Mouse (Mus musculus): ENCODE results near the gene Treml2. TPM values are rescaled to one million over a fixed set of nuclear protein-coding genes. Genes with fewer than 3 reads are reported as not detected.

The Treml2 gene
- 0.10 TPM in 1 of 2 replicates, not detected in the other for polyA plus RNA-seq (2015; fragmentation: Nextera tagmentation; extraction: Ambion mirVana)

DNA sequence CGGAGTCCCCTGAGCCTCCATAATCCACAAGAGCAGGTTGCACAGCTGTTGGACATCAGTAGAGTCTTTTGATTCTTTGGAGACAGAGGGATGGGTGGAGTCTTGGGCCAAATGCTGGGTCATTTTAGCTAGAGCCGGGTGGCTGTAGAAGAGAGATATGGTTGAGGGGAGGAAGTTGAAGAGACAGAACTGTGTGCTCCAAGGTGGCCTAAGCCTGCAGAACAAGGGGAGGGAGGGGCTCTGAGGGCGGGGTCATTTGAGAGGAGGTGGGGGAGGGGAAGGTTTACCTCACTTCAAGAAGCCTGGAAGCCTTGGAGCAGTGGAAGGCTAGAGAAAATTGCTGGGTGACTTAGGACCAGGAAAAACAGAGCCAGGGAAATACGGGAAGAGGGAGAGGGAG lies at the start of gene Treml2:
Gene Treml2, plus strand, starts transcription at position 296 of the 400 bp plus-strand sequence.
- Histone ChIP-seq H3K9me3 (ENCODE audit: control insufficient read depth, low read length) (no peaks in the 10 kb centered on the region), H3K4me3 (replicated peaks; ENCODE audit: low read length) (no peak within 1 kb of the TSS), H3K9ac (replicated peaks; ENCODE audit: low read depth, low read length) (no peak within 1 kb of the TSS), H3K4me1 (replicated peaks; ENCODE audit: control insufficient read depth, insufficient read depth, low read length) (no peaks in the 10 kb centered on the region), H3K4me2 (ENCODE audit: low read length) (no peak within 1 kb of the TSS), H3K27ac (ENCODE audit: low read length) (no peak within 1 kb of the TSS), H3K27me3 (replicated peaks; ENCODE audit: control insufficient read depth, insufficient read depth, low read length) (no peaks in the 10 kb centered on the region), H3K36me3 (ENCODE audit: control insufficient read depth, insufficient read depth) (no peaks in the 10 kb centered on the region)
- 35% methylated on average over 3 of the region's 4 CpGs for WGBS
- ATAC-seq: no peak

DNA sequence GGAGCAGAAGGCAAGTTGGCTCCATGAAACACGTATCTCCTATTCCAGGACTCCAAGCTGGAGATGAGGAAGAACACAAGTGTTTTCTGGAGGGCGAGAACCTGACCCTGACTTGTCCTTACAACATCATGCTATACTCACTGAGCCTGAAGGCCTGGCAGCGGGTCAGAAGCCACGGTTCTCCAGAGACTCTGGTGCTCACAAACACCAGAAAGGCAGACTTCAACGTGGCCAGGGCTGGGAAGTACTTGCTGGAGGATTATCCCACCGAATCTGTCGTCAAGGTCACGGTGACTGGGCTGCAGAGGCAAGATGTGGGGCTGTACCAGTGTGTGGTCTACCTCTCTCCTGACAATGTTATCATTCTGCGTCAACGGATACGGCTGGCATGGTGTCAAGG lies 49.8 kb upstream of the Treml2 start:
- no peak overlapping the region for H3K4me2 ChIP-seq (ENCODE audit: low read length)
- no peak overlapping the region for H3K27ac ChIP-seq (ENCODE audit: low read length)
- no peak overlapping the region for H3K4me3 ChIP-seq (replicated peaks; ENCODE audit: low read length)
- no peak for ATAC-seq
- H3K9ac ChIP-seq (replicated peaks; ENCODE audit: low read depth, low read length): no peak overlapping the region
- no peaks in the 10 kb centered on the region for H3K27me3 ChIP-seq (replicated peaks; ENCODE audit: control insufficient read depth, insufficient read depth, low read length)
- 84% methylated on average over 11 of the region's 11 CpGs for WGBS
- H3K4me1 ChIP-seq (replicated peaks; ENCODE audit: control insufficient read depth, insufficient read depth, low read length): no peaks in the 10 kb centered on the region
- no peaks in the 10 kb centered on the region for H3K36me3 ChIP-seq (ENCODE audit: control insufficient read depth, insufficient read depth)
- H3K9me3 ChIP-seq (ENCODE audit: control insufficient read depth, low read length): no peaks in the 10 kb centered on the region

DNA sequence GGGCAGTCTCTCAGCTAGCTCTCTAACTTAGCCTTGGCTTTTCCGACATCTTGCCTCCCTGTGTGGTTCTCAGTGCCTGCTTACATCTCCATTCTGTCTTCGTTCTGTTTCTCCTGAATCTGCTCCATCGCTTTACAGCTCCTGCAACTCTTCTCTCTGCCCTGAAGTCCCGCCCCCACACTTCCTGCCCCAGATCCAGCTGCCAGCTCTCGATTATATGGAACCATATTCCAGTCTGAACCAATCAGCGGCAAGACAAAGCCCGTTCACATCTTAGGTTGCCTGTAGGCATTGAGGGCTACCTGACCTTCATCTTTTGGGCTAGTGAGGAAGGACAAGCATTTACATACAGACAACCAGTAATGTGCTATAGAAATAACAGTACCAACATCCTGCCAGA lies 48.7 kb upstream of the Treml2 start:
- Histone ChIP-seq H3K36me3 (ENCODE audit: control insufficient read depth, insufficient read depth) (no peaks in the 10 kb centered on the region), H3K4me1 (replicated peaks; ENCODE audit: control insufficient read depth, insufficient read depth, low read length) (no peaks in the 10 kb centered on the region), H3K9ac (replicated peaks; ENCODE audit: low read depth, low read length) (no peak overlapping the region), H3K27me3 (replicated peaks; ENCODE audit: control insufficient read depth, insufficient read depth, low read length) (no peaks in the 10 kb centered on the region), H3K27ac (ENCODE audit: low read length) (no peak overlapping the region), H3K4me2 (ENCODE audit: low read length) (no peak overlapping the region), H3K4me3 (replicated peaks; ENCODE audit: low read length) (no peak overlapping the region), H3K9me3 (ENCODE audit: control insufficient read depth, low read length) (no peaks in the 10 kb centered on the region)
- WGBS: 95% methylated on average over 7 of the region's 7 CpGs
- ATAC-seq: no peak

DNA sequence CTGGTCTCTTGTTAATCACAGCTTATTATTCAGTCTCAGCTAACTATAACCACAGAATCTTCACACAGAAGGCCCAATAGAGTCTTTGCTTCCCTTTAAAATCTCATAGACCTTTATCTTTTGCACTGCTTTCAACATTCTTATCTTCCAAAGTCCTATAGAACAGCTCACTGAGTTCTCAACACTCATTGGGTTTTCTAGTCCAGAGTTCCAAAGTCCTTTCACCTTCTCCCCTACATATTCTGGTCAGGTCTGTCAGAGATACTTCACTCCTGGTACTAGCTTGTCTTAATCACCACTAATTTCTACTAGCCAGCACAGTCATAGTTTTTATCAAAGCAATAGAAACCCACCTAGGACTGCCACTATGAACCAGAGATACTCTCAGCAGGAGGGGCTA lies 42.7 kb upstream of the Treml2 start:
- ATAC-seq: no peak

DNA sequence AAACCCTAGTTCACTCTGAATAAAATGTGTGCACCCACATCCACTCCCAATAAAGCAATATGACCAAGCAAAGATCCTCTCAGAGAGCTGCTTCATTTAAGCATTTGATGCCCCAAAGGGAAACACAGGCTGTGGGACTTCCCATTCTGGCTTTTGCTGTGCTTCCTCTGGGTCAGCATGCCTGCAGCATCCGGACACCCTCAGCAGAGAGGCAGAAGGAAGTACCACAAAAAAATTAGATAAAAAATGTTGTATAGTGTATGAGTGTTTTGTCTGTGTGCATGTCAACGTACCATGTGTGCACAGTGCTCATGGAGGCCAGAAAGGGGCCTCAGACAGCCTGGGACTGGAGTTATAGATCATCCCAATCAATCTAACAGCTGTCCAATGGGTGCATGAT lies 37.4 kb upstream of the Treml2 start:
- no peak overlapping the region for H3K4me2 ChIP-seq (ENCODE audit: low read length)
- H3K27me3 ChIP-seq (replicated peaks; ENCODE audit: control insufficient read depth, insufficient read depth, low read length): no peaks in the 10 kb centered on the region
- no peak for ATAC-seq
- no peak overlapping the region for H3K27ac ChIP-seq (ENCODE audit: low read length)
- H3K9ac ChIP-seq (replicated peaks; ENCODE audit: low read depth, low read length): no peak overlapping the region
- peaks cover 16% of the 10 kb centered on the region for H3K9me3 ChIP-seq (ENCODE audit: control insufficient read depth, low read length)
- no peaks in the 10 kb centered on the region for H3K4me1 ChIP-seq (replicated peaks; ENCODE audit: control insufficient read depth, insufficient read depth, low read length)
- no peaks in the 10 kb centered on the region for H3K36me3 ChIP-seq (ENCODE audit: control insufficient read depth, insufficient read depth)
- 86% methylated on average over 2 of the region's 2 CpGs for WGBS
- no peak overlapping the region for H3K4me3 ChIP-seq (replicated peaks; ENCODE audit: low read length)

More for the DNA sequence above, 42.7 kb upstream of the Treml2 start:
- no peak overlapping the region for H3K4me3 ChIP-seq (replicated peaks; ENCODE audit: low read length)
- no peak overlapping the region for H3K4me2 ChIP-seq (ENCODE audit: low read length)
- H3K36me3 ChIP-seq (ENCODE audit: control insufficient read depth, insufficient read depth): no peaks in the 10 kb centered on the region
- H3K4me1 ChIP-seq (replicated peaks; ENCODE audit: control insufficient read depth, insufficient read depth, low read length): no peaks in the 10 kb centered on the region
- H3K27me3 ChIP-seq (replicated peaks; ENCODE audit: control insufficient read depth, insufficient read depth, low read length): no peaks in the 10 kb centered on the region
- peaks cover 16% of the 10 kb centered on the region for H3K9me3 ChIP-seq (ENCODE audit: control insufficient read depth, low read length)
- H3K9ac ChIP-seq (replicated peaks; ENCODE audit: low read depth, low read length): no peak overlapping the region
- H3K27ac ChIP-seq (ENCODE audit: low read length): no peak overlapping the region

DNA sequence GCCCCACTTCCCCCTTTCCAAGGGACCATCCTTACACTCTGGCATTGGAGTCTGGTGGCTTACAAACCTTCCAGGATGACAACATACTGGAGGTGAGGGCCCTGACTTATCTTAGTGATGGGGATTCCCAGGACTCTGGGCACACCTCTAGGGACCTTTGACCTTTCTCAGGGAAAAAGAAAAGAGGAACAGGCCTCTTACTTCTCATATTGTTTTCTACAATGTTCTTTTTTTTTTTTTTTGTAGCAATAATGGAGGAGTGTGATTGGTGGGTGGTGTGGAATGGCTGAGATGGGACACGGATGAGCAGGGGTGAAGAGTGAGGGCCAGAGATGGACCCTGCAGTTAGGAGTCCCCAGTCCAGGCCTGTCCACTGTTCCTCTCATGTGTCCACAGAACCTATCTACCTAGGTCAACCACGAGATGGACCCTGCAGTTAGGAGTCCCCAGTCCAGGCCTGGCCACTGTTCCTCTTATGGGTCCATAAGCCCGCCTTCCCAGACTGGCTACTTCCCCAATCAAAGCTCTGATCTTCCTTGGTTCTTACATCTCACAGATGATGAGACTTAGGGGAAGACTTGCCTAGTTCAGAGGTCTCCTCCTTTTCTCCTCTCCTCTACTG lies 35.4 kb upstream of the Treml2 start, which contains the start of gene Treml4:
Gene Treml4, plus strand, starts transcription at position 555 of the 622 bp plus-strand sequence.
- H3K4me1 ChIP-seq (replicated peaks; ENCODE audit: control insufficient read depth, insufficient read depth, low read length): no peaks in the 10 kb centered on the region
- WGBS: 89% methylated on average over 3 of the region's 3 CpGs
- ATAC-seq: no peak
- H3K9ac ChIP-seq (replicated peaks; ENCODE audit: low read depth, low read length): no peak within 1 kb of the TSS
- H3K27me3 ChIP-seq (replicated peaks; ENCODE audit: control insufficient read depth, insufficient read depth, low read length): no peaks in the 10 kb centered on the region
- peaks cover 14% of the 10 kb centered on the region for H3K9me3 ChIP-seq (ENCODE audit: control insufficient read depth, low read length)
- no peaks in the 10 kb centered on the region for H3K36me3 ChIP-seq (ENCODE audit: control insufficient read depth, insufficient read depth)
- no peak within 1 kb of the TSS for H3K4me3 ChIP-seq (replicated peaks; ENCODE audit: low read length)
- H3K4me2 ChIP-seq (ENCODE audit: low read length): no peak within 1 kb of the TSS
- no peak within 1 kb of the TSS for H3K27ac ChIP-seq (ENCODE audit: low read length)

DNA sequence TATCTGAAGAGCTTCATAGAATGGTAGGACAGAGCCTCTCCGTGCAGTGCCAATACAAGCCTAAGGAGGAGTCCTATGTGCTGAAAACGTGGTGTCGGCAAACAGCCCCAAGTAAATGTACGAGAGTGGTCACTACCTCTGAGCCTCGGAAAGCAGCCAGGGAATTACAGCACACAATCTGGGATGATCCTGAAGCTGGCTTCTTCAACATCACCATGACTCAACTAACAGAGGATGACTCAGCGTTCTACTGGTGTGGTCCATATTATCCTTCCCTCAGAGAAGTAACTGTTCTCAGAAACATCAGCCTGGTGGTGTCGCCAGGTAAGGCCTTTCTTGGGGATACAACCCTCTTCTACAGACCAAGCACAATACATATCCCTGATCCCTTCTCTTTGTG lies 34.6 kb upstream of the Treml2 start:
- H3K4me1 ChIP-seq (replicated peaks; ENCODE audit: control insufficient read depth, insufficient read depth, low read length): no peaks in the 10 kb centered on the region
- no peaks in the 10 kb centered on the region for H3K27me3 ChIP-seq (replicated peaks; ENCODE audit: control insufficient read depth, insufficient read depth, low read length)
- WGBS: 94% methylated on average over 7 of the region's 7 CpGs
- H3K27ac ChIP-seq (ENCODE audit: low read length): no peak overlapping the region
- H3K9ac ChIP-seq (replicated peaks; ENCODE audit: low read depth, low read length): no peak overlapping the region
- H3K4me3 ChIP-seq (replicated peaks; ENCODE audit: low read length): no peak overlapping the region
- no peaks in the 10 kb centered on the region for H3K36me3 ChIP-seq (ENCODE audit: control insufficient read depth, insufficient read depth)
- no peak for ATAC-seq
- H3K9me3 ChIP-seq (ENCODE audit: control insufficient read depth, low read length): peaks cover 6% of the 10 kb centered on the region
- H3K4me2 ChIP-seq (ENCODE audit: low read length): no peak overlapping the region

DNA sequence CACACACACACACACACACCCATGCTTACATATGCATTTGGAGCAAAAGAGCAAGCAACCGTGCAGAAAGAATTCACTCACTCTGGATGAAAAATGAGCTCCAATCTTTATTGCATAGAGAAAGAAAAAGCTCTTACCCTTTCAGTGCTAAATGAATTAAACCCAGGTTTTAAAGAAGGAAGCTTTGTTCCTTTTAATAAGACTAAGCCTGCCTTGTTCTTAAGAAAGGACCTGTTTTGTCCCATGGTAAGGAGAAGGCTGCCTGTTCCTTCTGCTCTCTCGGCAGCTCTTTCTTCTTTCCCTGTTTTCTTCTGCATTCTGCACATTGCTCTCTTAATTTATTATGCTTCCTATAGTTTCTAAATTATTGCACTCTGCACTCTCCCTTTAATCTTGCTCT lies 33.2 kb upstream of the Treml2 start:
- no peaks in the 10 kb centered on the region for H3K4me1 ChIP-seq (replicated peaks; ENCODE audit: control insufficient read depth, insufficient read depth, low read length)
- H3K9ac ChIP-seq (replicated peaks; ENCODE audit: low read depth, low read length): no peak overlapping the region
- no peaks in the 10 kb centered on the region for H3K27me3 ChIP-seq (replicated peaks; ENCODE audit: control insufficient read depth, insufficient read depth, low read length)
- ATAC-seq: no peak
- no peak overlapping the region for H3K27ac ChIP-seq (ENCODE audit: low read length)
- H3K36me3 ChIP-seq (ENCODE audit: control insufficient read depth, insufficient read depth): no peaks in the 10 kb centered on the region
- no peak overlapping the region for H3K4me2 ChIP-seq (ENCODE audit: low read length)
- H3K4me3 ChIP-seq (replicated peaks; ENCODE audit: low read length): no peak overlapping the region
- WGBS: 2% methylated on average over 2 of the region's 2 CpGs
- H3K9me3 ChIP-seq (ENCODE audit: control insufficient read depth, low read length): no peaks in the 10 kb centered on the region

DNA sequence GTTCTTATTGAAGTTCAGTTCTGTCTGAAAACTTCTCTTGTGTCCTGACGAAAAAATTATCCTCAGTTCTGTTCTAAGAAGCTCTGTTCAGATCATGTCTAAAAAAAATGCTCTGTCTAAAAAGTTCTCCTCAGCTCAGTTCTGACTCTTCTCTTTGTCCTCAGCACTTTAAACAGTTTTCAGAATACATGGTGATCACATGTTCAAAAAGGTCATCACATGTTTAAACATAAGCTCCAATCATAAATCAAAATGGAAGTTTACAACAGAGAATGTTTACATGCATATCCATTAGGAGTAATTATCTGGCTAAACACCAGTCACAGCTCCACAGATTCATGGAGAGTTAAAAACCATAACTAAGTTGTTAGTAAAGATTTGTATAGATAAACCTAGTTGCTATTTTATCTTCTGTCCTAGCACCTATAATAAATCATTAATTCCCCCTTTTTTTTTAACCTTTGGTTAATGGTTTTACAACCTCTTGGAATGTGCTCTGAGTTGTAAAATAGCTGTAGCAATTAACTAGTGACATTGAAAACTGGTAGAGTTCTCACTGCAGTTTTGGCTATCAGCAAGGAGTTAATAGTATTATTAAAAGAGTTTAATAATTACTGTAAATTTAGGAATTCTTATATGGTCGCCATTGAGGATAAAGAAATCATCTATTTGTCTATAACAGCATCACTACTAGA lies 32.5 kb upstream of the Treml2 start:
- H3K9ac ChIP-seq (replicated peaks; ENCODE audit: low read depth, low read length): no peak overlapping the region
- H3K27ac ChIP-seq (ENCODE audit: low read length): no peak overlapping the region
- ATAC-seq: no peak
- WGBS: 41% methylated on average over 2 of the region's 2 CpGs
- H3K27me3 ChIP-seq (replicated peaks; ENCODE audit: control insufficient read depth, insufficient read depth, low read length): no peaks in the 10 kb centered on the region
- no peak overlapping the region for H3K4me3 ChIP-seq (replicated peaks; ENCODE audit: low read length)
- H3K4me2 ChIP-seq (ENCODE audit: low read length): no peak overlapping the region
- no peaks in the 10 kb centered on the region for H3K36me3 ChIP-seq (ENCODE audit: control insufficient read depth, insufficient read depth)
- H3K4me1 ChIP-seq (replicated peaks; ENCODE audit: control insufficient read depth, insufficient read depth, low read length): no peaks in the 10 kb centered on the region
- no peaks in the 10 kb centered on the region for H3K9me3 ChIP-seq (ENCODE audit: control insufficient read depth, low read length)

Data from forebrain, embryonic 16.5 days (tissue).